Mouse (Mus musculus): ENCODE data around the gene Tmem242.
A peak's percentile ranks its signal among the peaks of the same experiment; 100 is the strongest.

Gene Tmem242

GRCm38 (mm10) chr17:5377151-5377929 lies 62.7 kb downstream of the Tmem242 start:
- peak; percentile 26 to 54 for DNase-seq (ENCODE audit: low spot score in 2 of 2)

GRCm38 (mm10) chr17:5372951-5373350 lies 67.1 kb downstream of the Tmem242 start:
- no peak for DNase-seq (ENCODE audit: low spot score in 2 of 2)

- DNase-seq (ENCODE audit: low spot score in 2 of 2): peak in 1 of 2 experiments; percentile 44
Observed at GRCm38 (mm10) chr17:5371521-5371920, 68.5 kb downstream of the Tmem242 start.

GRCm38 (mm10) chr17:5371032-5371431 lies 69.0 kb downstream of the Tmem242 start:
- no peak for DNase-seq (ENCODE audit: low spot score in 2 of 2)

- no peak for DNase-seq (ENCODE audit: low spot score in 2 of 2)
Observed at GRCm38 (mm10) chr17:5365992-5366398, 74.1 kb downstream of the Tmem242 start.

Data from frontal cortex, postnatal 36 days (tissue).